Mouse (Mus musculus) thymus, adult 2 months (tissue): ENCODE data around the gene Ppt2. TPM values are rescaled to one million over a fixed set of nuclear protein-coding genes. Genes with fewer than 3 reads are reported as not detected.
A peak's percentile ranks its signal among the peaks of the same experiment; 100 is the strongest.

Experiments
- DNase-seq: peaks from one replicate; pipeline ENCODE4 v3.0.0; 2021
- H3K27ac ChIP-seq: fragments of 200-500 bp; 2 replicates; pipeline ENCODE4 v1.5.1; 2012; ENCODE audit warnings: low read length, control low read depth; ENCODE audit not compliant: control insufficient read depth, insufficient read depth
- H3K27me3 ChIP-seq: fragments of 200-500 bp; 2 replicates; pipeline ENCODE4 v1.6.1; 2012; ENCODE audit warnings: mild to moderate bottlenecking, low read length, moderate library complexity, mixed read lengths; ENCODE audit not compliant: control insufficient read depth, insufficient read depth
- H3K36me3 ChIP-seq: fragments of 200-500 bp; 2 replicates; pipeline ENCODE4 v1.6.1; 2012; ENCODE audit warnings: mild to moderate bottlenecking, low read length, moderate library complexity; ENCODE audit not compliant: control insufficient read depth, insufficient read depth
- H3K4me1 ChIP-seq: fragments of 200-500 bp; replicated peaks from 2 replicates; pipeline ENCODE4 v1.6.1; 2012; ENCODE audit warnings: low read length; ENCODE audit not compliant: control insufficient read depth, insufficient read depth
- H3K4me3 ChIP-seq: fragments of 200-500 bp; 2 replicates; pipeline ENCODE4 v1.5.1; 2012; ENCODE audit warnings: mild to moderate bottlenecking, low read length, control low read depth, moderate library complexity; ENCODE audit not compliant: control insufficient read depth, insufficient read depth
- CTCF ChIP-seq: fragments of 200-500 bp; IDR thresholded peaks from 2 replicates; pipeline ENCODE4 v1.5.1; 2012; ENCODE audit warnings: mild to moderate bottlenecking, control low read depth, low read length, moderate library complexity, borderline replicate concordance; ENCODE audit not compliant: control insufficient read depth, poor library complexity, insufficient read depth; ENCODE audit errors: extremely low read depth
- POLR2A ChIP-seq: fragments of 200-500 bp; IDR thresholded peaks from 2 replicates; pipeline ENCODE4 v1.6.1; 2012; ENCODE audit warnings: mild to moderate bottlenecking, low read length, control low read depth, moderate library complexity; ENCODE audit not compliant: control insufficient read depth, poor library complexity, insufficient read depth; ENCODE audit errors: extremely low read depth
- WGBS: fragments of 180-500 bp; shearing (Covaris S2); methylation state at CpG from one replicate; pipeline ENCODE4 v1.1.7; 2018; 5-methylcytosine and 5-hydroxymethylcytosine counted together
- polyA plus RNA-seq: library from polyadenylated mRNA; depleted of rRNA; stranded (reverse); fragments of >200 nt; gene quantifications from 2 replicates; pipeline ENCODE4 v1.2.3, GENCODE M21; 2012

The Ppt2 gene
- polyA plus RNA-seq, 1 experiment = 120 TPM

- H3K27ac ChIP-seq = no peak overlapping the region
Measured at GRCm38 (mm10) chr17:34585877-34586771, 42.2 kb downstream of the Ppt2 start.

GRCm38 (mm10) chr17:34585121-34585520, 43.2 kb downstream of the Ppt2 start:
- H3K27me3 ChIP-seq = no peaks in the 10 kb centered on the region
- no peak overlapping the region for H3K27ac ChIP-seq
- no peak for DNase-seq
- no peak overlapping the region for H3K4me3 ChIP-seq
- WGBS = 96% methylated on average over 8 of the region's 8 CpGs
- peaks cover 20% of the 10 kb centered on the region for H3K4me1 ChIP-seq
- TF ChIP-seq POLR2A = no peak
- TF ChIP-seq CTCF = no peak
- no peaks in the 10 kb centered on the region for H3K36me3 ChIP-seq

More at GRCm38 (mm10) chr17:34585877-34586771, 42.2 kb downstream of the Ppt2 start:
- TF ChIP-seq POLR2A = no peak
- TF ChIP-seq CTCF = no peak
- Histone ChIP-seq H3K27me3 (no peaks in the 10 kb centered on the region), H3K4me1 (peaks cover 23% of the 10 kb centered on the region), H3K4me3 (0 out of 2 replicates have a peak overlapping the region, but pooled peaks have one; percentile 79), H3K36me3 (no peaks in the 10 kb centered on the region)
- 49% methylated on average over 32 of the region's 32 CpGs for WGBS
- DNase-seq = no peak

- H3K4me1 ChIP-seq = peaks cover 19% of the 10 kb centered on the region
- WGBS = 96% methylated on average over 8 of the region's 8 CpGs
- H3K27ac ChIP-seq = no peak overlapping the region
- no peak for DNase-seq
- no peak overlapping the region for H3K4me3 ChIP-seq
- no peaks in the 10 kb centered on the region for H3K27me3 ChIP-seq
- no peaks in the 10 kb centered on the region for H3K36me3 ChIP-seq
- no peak for TF ChIP-seq CTCF
- TF ChIP-seq POLR2A = no peak
Measured at GRCm38 (mm10) chr17:34583819-34584218, 44.5 kb downstream of the Ppt2 start.

DNA sequence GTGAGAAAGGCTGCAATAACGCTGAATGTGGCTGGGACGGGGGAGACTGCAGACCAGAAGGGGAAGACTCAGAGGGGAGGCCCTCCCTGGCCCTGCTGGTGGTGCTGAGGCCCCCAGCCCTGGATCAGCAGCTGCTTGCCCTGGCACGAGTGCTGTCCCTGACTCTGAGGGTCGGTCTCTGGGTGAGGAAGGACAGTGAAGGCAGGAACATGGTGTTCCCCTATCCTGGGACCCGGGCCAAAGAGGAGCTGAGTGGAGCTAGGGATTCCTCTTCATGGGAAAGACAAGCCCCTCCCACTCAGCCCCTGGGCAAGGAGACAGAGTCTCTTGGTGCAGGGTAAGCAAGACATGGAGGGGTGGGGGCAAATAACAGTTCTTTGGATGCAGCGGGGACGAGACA, 44.9 kb downstream of the Ppt2 start:
- WGBS = 83% methylated on average over 7 of the region's 7 CpGs
- H3K27me3 ChIP-seq = no peaks in the 10 kb centered on the region
- no peak overlapping the region for H3K27ac ChIP-seq
- H3K36me3 ChIP-seq = no peaks in the 10 kb centered on the region
- no peak for DNase-seq
- H3K4me1 ChIP-seq = peaks cover 16% of the 10 kb centered on the region
- TF ChIP-seq CTCF (no peak), POLR2A (no peak)
- no peak overlapping the region for H3K4me3 ChIP-seq

- WGBS = 95% methylated on average over 12 of the region's 12 CpGs
- no peak overlapping the region for H3K4me3 ChIP-seq
- DNase-seq = no peak
- H3K27ac ChIP-seq = no peak overlapping the region
- peaks cover 14% of the 10 kb centered on the region for H3K4me1 ChIP-seq
- TF ChIP-seq POLR2A (no peak), CTCF (no peak)
- H3K27me3 ChIP-seq = no peaks in the 10 kb centered on the region
- H3K36me3 ChIP-seq = no peaks in the 10 kb centered on the region
Measured at GRCm38 (mm10) chr17:34582528-34582927, 45.8 kb downstream of the Ppt2 start.

DNA sequence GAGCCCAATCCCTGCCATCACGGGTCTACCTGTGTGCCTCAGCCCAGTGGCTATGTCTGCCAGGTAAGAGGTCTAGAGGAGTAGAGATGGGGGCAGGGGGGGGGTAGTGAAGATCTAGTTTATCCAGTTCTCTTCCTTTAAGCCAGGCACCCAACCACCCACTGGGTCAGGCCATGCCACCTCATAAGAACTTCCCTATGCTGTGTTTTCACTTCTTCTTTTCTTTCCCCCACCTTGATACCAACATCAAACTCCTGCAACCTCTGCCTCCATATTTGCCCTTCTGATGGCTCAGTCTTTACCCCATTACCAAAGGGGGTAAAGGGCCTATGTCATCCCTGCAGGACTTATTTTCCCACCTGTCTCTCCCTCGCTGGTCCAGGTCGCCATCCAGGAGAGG, 50.2 kb downstream of the Ppt2 start:
- no peak for TF ChIP-seq POLR2A
- TF ChIP-seq CTCF = no peak
- no peaks in the 10 kb centered on the region for H3K27me3 ChIP-seq
- no peak for DNase-seq
- H3K4me1 ChIP-seq = no peaks in the 10 kb centered on the region
- no peak overlapping the region for H3K4me3 ChIP-seq
- WGBS = 86% methylated on average over 3 of the region's 3 CpGs
- no peak overlapping the region for H3K27ac ChIP-seq
- no peaks in the 10 kb centered on the region for H3K36me3 ChIP-seq
